Mouse (Mus musculus) hindbrain, embryonic 13.5 days (tissue): ENCODE measurements around the gene Pigb. TPM values are rescaled to one million over a fixed set of nuclear protein-coding genes. Genes with fewer than 3 reads are reported as not detected.

ENCODE experiments used
- ATAC-seq: fragments of 200-750 bp; cut with Nextera tagmentation; 2 replicates; pipeline ENCODE4 v1.8.0; 2017; ENCODE audit warnings: moderate TSS enrichment; ENCODE audit not compliant: low FRiP score
- H3K27ac ChIP-seq: fragments of 300-500 bp; sonication (generic); 2 replicates; pipeline ENCODE4 v1.5.1; 2015; ENCODE audit warnings: inconsistent platforms, mild to moderate bottlenecking, moderate library complexity
- H3K27me3 ChIP-seq: fragments of 300-500 bp; sonication (generic); 2 replicates; pipeline ENCODE4 v1.6.1; 2015; ENCODE audit warnings: mild to moderate bottlenecking, inconsistent platforms
- H3K36me3 ChIP-seq: fragments of 300-500 bp; sonication (generic); 2 replicates; pipeline ENCODE4 v1.6.1; 2015; ENCODE audit warnings: mild to moderate bottlenecking, inconsistent platforms
- H3K4me1 ChIP-seq: fragments of 300-500 bp; sonication (generic); replicated peaks from 2 replicates; pipeline ENCODE4 v1.6.1; 2015; ENCODE audit warnings: inconsistent platforms
- H3K4me2 ChIP-seq: fragments of 300-500 bp; sonication (generic); 2 replicates; pipeline ENCODE4 v1.6.1; 2015; ENCODE audit warnings: inconsistent platforms, mild to moderate bottlenecking, moderate library complexity
- H3K4me3 ChIP-seq: fragments of 300-500 bp; sonication (generic); 2 replicates; pipeline ENCODE4 v1.5.1; 2015; ENCODE audit warnings: mild to moderate bottlenecking, inconsistent platforms
- H3K9ac ChIP-seq: fragments of 300-500 bp; sonication (generic); 2 replicates; pipeline ENCODE4 v1.6.1; 2015; ENCODE audit warnings: mild to moderate bottlenecking, inconsistent platforms
- H3K9me3 ChIP-seq: fragments of 300-500 bp; sonication (generic); 2 replicates; pipeline ENCODE4 v1.6.1; 2016; ENCODE audit warnings: inconsistent platforms
- WGBS: fragments of 180-500 bp; shearing (Covaris S2); methylation state at CpG from one replicate; pipeline ENCODE4 v1.1.7; 2015; 5-methylcytosine and 5-hydroxymethylcytosine counted together
- polyA plus RNA-seq: library from polyadenylated mRNA; unstranded; fragments of >200 nt; fragmentation: Nextera tagmentation; extraction: Ambion mirVana; gene quantifications from 2 replicates; pipeline ENCODE4 v1.2.1, GENCODE M21; 2015

Pigb gene
- polyA plus RNA-seq, 1 experiment from 2014 or later, result 13.4 TPM

DNA sequence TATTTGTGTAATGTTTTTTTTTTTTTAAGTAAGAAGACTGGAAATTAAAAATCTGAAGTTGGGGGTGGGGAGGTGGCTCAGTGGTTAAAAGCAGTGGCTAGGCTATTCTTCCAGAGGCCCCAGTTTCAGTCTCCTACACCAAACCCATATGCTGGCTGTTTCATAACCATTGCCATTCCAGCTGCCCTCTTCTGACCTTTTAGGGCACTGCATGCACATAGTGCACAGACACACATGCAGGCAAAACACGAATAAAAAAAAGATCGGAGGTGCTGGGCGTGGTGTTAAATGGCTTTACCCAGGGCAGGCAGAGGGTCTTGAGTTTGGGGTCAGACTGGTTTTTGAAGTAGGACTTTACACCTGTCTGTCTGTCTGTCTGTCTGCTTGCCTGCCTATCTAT lies 34.0 kb downstream of the Pigb start:
- Histone ChIP-seq H3K36me3 (peaks cover 86% of the 10 kb centered on the region), H3K9me3 (no peaks in the 10 kb centered on the region)

DNA sequence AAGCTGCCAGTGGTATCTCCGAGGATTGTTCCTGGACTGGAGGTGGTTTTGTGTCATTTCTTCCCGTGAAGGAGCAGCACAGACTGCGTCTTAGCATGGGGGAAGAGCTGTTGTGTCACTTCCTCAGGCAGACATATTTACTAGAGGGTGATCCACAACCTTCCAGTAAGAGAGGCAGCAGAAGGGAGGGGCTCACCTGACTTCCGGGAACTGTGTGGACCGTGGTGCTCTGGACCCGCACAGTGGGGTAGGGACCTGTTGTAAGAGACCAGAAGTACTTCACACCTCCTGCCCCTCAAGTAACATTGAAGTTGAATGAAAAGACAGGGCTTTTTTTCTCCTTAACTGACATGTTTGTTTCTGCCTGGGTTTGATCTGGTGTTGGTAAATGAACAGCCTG lies 35.1 kb downstream of the Pigb start:
- Histone ChIP-seq H3K4me2 (no peak overlapping the region), H3K4me1 (no peaks in the 10 kb centered on the region), H3K4me3 (no peak overlapping the region), H3K9me3 (no peaks in the 10 kb centered on the region), H3K36me3 (peaks cover 85% of the 10 kb centered on the region), H3K27ac (no peak overlapping the region), H3K27me3 (no peaks in the 10 kb centered on the region), H3K9ac (no peak overlapping the region)
- WGBS, result 89% methylated on average over 6 of the region's 6 CpGs
- no peak for ATAC-seq

More for the DNA sequence above, 34.0 kb downstream of the Pigb start:
- H3K4me2 ChIP-seq, result no peak overlapping the region
- H3K4me1 ChIP-seq, result no peaks in the 10 kb centered on the region
- H3K27me3 ChIP-seq, result no peaks in the 10 kb centered on the region
- no peak overlapping the region for H3K27ac ChIP-seq
- ATAC-seq, result no peak
- H3K4me3 ChIP-seq, result no peak overlapping the region
- 94% methylated on average over 3 of the region's 3 CpGs for whole genome bisulfite sequencing
- no peak overlapping the region for H3K9ac ChIP-seq

GRCm38 (mm10) chr9:73004076-73004475 lies 36.1 kb downstream of the Pigb start:
- no peak overlapping the region for H3K4me2 ChIP-seq
- H3K4me3 ChIP-seq, result no peak overlapping the region
- no peaks in the 10 kb centered on the region for H3K27me3 ChIP-seq
- H3K27ac ChIP-seq, result no peak overlapping the region
- no peak for ATAC-seq
- WGBS, result 92% methylated on average over 8 of the region's 8 CpGs
- H3K9me3 ChIP-seq, result no peaks in the 10 kb centered on the region
- H3K4me1 ChIP-seq, result no peaks in the 10 kb centered on the region
- peaks cover 77% of the 10 kb centered on the region for H3K36me3 ChIP-seq
- H3K9ac ChIP-seq, result no peak overlapping the region

DNA sequence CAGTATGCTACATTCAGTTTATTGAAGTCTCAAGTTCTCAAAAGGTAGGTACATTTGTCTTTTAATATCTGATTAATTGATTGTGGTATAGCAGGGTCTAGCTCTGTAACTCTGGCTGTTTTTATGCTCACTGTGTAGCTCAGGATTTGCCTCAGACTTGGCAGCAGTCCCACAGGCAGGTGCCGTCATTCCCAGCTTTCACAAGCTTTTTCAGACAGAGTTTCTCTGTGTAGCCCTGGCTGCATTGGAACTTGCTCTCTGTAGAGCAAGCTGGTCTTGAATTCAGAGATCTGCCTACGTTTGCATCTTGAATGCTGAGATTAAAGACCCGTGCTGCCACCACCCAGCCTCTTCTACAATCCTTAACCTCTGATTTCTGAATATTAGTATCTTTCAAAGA lies 38.0 kb downstream of the Pigb start:
- peaks cover 66% of the 10 kb centered on the region for H3K36me3 ChIP-seq
- H3K9me3 ChIP-seq, result no peaks in the 10 kb centered on the region
- ATAC-seq, result no peak
- no peak overlapping the region for H3K4me2 ChIP-seq
- no peak overlapping the region for H3K27ac ChIP-seq
- H3K4me1 ChIP-seq, result no peaks in the 10 kb centered on the region
- H3K4me3 ChIP-seq, result no peak overlapping the region
- WGBS, result 75% methylated on average over 3 of the region's 3 CpGs
- H3K27me3 ChIP-seq, result no peaks in the 10 kb centered on the region
- H3K9ac ChIP-seq, result no peak overlapping the region

GRCm38 (mm10) chr9:73001314-73002011 lies 38.7 kb downstream of the Pigb start:
- H3K27me3 ChIP-seq, result no peaks in the 10 kb centered on the region
- ATAC-seq, result no peak
- H3K36me3 ChIP-seq, result peaks cover 59% of the 10 kb centered on the region
- no peaks in the 10 kb centered on the region for H3K9me3 ChIP-seq
- H3K4me3 ChIP-seq, result no peak overlapping the region
- WGBS, result 89% methylated on average over 13 of the region's 13 CpGs
- H3K4me2 ChIP-seq, result no peak overlapping the region
- no peaks in the 10 kb centered on the region for H3K4me1 ChIP-seq
- H3K27ac ChIP-seq, result no peak overlapping the region
- no peak overlapping the region for H3K9ac ChIP-seq

DNA sequence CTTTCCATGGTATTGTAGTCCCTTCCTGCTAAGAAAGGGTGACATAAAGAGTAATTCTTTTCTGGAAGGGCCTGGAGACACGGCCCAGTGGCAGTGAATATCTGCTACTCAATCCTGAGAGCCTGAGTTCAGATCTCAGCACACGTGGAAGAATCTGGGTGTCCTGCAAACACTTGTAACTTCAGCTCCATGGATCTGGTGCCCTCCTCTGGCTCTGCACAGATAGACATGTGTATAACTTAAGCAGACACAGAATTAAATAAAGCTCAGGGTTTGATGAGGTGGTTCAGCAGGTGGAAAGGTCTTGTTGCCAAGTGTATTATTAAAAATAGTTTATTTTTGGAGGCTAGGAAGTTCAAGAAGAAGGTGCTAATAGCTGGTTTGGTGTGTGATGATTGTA lies 39.7 kb downstream of the Pigb start:
- Histone ChIP-seq H3K9me3 (no peaks in the 10 kb centered on the region), H3K9ac (no peak overlapping the region), H3K4me3 (no peak overlapping the region), H3K4me1 (no peaks in the 10 kb centered on the region), H3K36me3 (peaks cover 51% of the 10 kb centered on the region), H3K27me3 (no peaks in the 10 kb centered on the region), H3K27ac (no peak overlapping the region), H3K4me2 (no peak overlapping the region)
- WGBS, result 80% methylated on average over 2 of the region's 2 CpGs
- no peak for ATAC-seq

DNA sequence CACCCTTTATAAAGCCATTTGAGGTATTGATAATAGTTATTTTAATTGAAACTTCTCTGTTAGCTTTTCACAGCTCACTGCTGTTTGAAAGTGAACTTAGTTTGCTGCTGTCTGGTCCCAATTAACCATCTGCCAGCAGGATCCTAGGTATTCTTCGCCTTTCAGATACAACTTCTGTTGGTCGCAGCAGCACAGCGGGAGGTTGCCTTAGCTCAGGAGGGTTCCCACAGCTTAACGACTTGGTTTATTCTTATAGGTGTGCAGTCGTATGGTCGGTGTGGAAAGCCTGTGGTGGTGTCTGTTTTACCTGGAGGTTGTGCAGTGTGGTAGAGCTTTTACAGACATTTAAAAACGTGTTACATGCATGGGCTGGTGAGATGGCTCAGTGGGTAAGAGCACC lies 43.4 kb downstream of the Pigb start:
- no peak for ATAC-seq
- H3K4me1 ChIP-seq, result no peaks in the 10 kb centered on the region
- H3K36me3 ChIP-seq, result peaks cover 20% of the 10 kb centered on the region
- WGBS, result 61% methylated on average over 7 of the region's 7 CpGs
- no peak overlapping the region for H3K27ac ChIP-seq
- no peaks in the 10 kb centered on the region for H3K9me3 ChIP-seq
- H3K9ac ChIP-seq, result no peak overlapping the region
- no peak overlapping the region for H3K4me3 ChIP-seq
- no peaks in the 10 kb centered on the region for H3K27me3 ChIP-seq
- H3K4me2 ChIP-seq, result no peak overlapping the region

GRCm38 (mm10) chr9:72996167-72996566 lies 44.0 kb downstream of the Pigb start:
- ATAC-seq, result no peak
- Histone ChIP-seq H3K4me1 (no peaks in the 10 kb centered on the region), H3K36me3 (peaks cover 13% of the 10 kb centered on the region), H3K9me3 (no peaks in the 10 kb centered on the region), H3K27me3 (no peaks in the 10 kb centered on the region), H3K27ac (no peak overlapping the region), H3K4me2 (no peak overlapping the region), H3K4me3 (no peak overlapping the region), H3K9ac (no peak overlapping the region)

DNA sequence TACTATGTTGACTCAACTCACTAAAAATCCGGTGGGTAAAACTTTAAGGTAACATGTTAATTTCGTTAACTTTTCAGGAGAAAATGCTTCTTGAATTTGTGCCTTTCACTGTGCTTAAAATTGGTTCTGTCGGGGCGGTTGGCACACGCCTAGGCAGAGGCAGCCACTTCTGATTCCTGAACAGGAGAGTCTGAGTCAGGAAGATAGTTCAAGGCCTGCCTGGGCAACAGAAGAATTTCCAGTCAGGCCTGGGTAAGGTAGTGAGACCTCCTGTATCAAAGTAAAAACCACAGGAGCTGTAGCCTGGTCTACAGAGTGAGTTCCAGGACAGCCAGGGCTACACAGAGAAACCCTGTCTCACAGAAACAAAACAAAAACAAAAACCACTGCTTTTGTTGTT lies 47.6 kb downstream of the Pigb start:
- H3K4me1 ChIP-seq, result no peaks in the 10 kb centered on the region
- no peak overlapping the region for H3K4me3 ChIP-seq
- ATAC-seq, result no peak
- H3K27me3 ChIP-seq, result no peaks in the 10 kb centered on the region
- H3K9ac ChIP-seq, result no peak overlapping the region
- no peak overlapping the region for H3K27ac ChIP-seq
- no peaks in the 10 kb centered on the region for H3K9me3 ChIP-seq
- H3K36me3 ChIP-seq, result peaks cover under 1% of the 10 kb centered on the region; the same call in 1 of the 2 replicates
- 90% methylated on average over 5 of the region's 5 CpGs for WGBS
- H3K4me2 ChIP-seq, result no peak overlapping the region

GRCm38 (mm10) chr9:72991420-72991819 lies 48.8 kb downstream of the Pigb start:
- Histone ChIP-seq H3K4me1 (peaks cover 9% of the 10 kb centered on the region), H3K9ac (no peak overlapping the region), H3K27me3 (no peaks in the 10 kb centered on the region), H3K9me3 (no peaks in the 10 kb centered on the region), H3K36me3 (no peaks in the 10 kb centered on the region), H3K27ac (no peak overlapping the region), H3K4me2 (no peak overlapping the region), H3K4me3 (no peak overlapping the region)
- ATAC-seq, result no peak
- WGBS, result 97% methylated on average over 2 of the region's 2 CpGs

DNA sequence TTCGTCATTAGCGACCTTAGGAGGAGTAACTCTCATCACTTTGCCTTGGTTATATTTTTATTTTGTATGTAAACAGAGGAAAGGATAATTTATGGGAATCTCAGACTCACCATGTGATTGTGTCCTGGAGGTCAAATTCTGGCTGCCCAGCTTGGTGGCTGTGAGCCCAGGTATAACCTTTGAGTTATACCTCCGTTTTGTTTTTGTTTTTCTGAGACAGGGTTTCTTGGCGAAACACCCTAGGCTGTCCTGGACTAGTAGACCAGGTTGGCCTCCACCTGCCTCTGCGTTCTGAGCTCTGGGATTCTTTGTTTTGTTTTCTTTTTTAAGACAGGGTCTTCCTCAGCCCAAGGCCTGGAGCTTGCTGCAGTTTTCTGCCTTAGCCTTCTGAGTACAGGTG lies 51.5 kb downstream of the Pigb start:
- H3K36me3 ChIP-seq, result no peaks in the 10 kb centered on the region
- H3K4me2 ChIP-seq, result no peak overlapping the region
- WGBS, result 87% methylated on average over 5 of the region's 5 CpGs
- ATAC-seq, result no peak
- H3K27me3 ChIP-seq, result no peaks in the 10 kb centered on the region
- no peak overlapping the region for H3K9ac ChIP-seq
- no peaks in the 10 kb centered on the region for H3K9me3 ChIP-seq
- no peak overlapping the region for H3K27ac ChIP-seq
- H3K4me1 ChIP-seq, result peaks cover 25% of the 10 kb centered on the region
- no peak overlapping the region for H3K4me3 ChIP-seq

GRCm38 (mm10) chr9:72987703-72988102 lies 52.5 kb downstream of the Pigb start:
- H3K4me3 ChIP-seq, result no peak overlapping the region
- no peak overlapping the region for H3K4me2 ChIP-seq
- WGBS, result 68% methylated on average over 3 of the region's 3 CpGs
- no peak overlapping the region for H3K27ac ChIP-seq
- H3K9me3 ChIP-seq, result no peaks in the 10 kb centered on the region
- no peaks in the 10 kb centered on the region for H3K36me3 ChIP-seq
- no peaks in the 10 kb centered on the region for H3K27me3 ChIP-seq
- H3K4me1 ChIP-seq, result peaks cover 25% of the 10 kb centered on the region
- H3K9ac ChIP-seq, result no peak overlapping the region
- no peak for ATAC-seq
